Mouse (Mus musculus) stomach, postnatal 0 days (tissue): Measurements from ENCODE around the gene Dync1li2. TPM values are rescaled to one million over a fixed set of nuclear protein-coding genes. Genes with fewer than 3 reads are reported as not detected.

ENCODE experiments used
- ATAC-seq: fragments of 200-750 bp; cut with Nextera tagmentation; 2 replicates; pipeline ENCODE4 v1.8.0; 2017; ENCODE audit not compliant: low FRiP score, low TSS enrichment
- DNase-seq: peaks from one replicate; pipeline ENCODE4 v3.0.0-alpha.2; 2016; ENCODE audit warnings: low spot score
- H3K27ac ChIP-seq: fragments of 300-500 bp; sonication (generic); replicated peaks from 2 replicates; pipeline ENCODE4 v1.5.1; 2014; ENCODE audit warnings: mild to moderate bottlenecking, control low read depth
- H3K27me3 ChIP-seq: fragments of 300-500 bp; sonication (generic); 2 replicates; pipeline ENCODE4 v1.6.1; 2014; ENCODE audit warnings: low read length; ENCODE audit not compliant: control insufficient read depth, insufficient read depth
- H3K36me3 ChIP-seq: fragments of 300-500 bp; sonication (generic); 2 replicates; pipeline ENCODE4 v1.6.1; 2014; ENCODE audit warnings: low read length, mixed read lengths; ENCODE audit not compliant: control insufficient read depth, insufficient read depth
- H3K4me1 ChIP-seq: fragments of 300-500 bp; sonication (generic); replicated peaks from 2 replicates; pipeline ENCODE4 v1.6.1; 2014; ENCODE audit warnings: antibody characterized with exemption; ENCODE audit not compliant: control insufficient read depth, insufficient read depth
- H3K4me2 ChIP-seq: fragments of 300-500 bp; sonication (generic); replicated peaks from 2 replicates; pipeline ENCODE4 v1.6.1; 2014; ENCODE audit warnings: low read depth, mild to moderate bottlenecking, control low read depth, moderate library complexity
- H3K4me3 ChIP-seq: fragments of 300-500 bp; sonication (generic); 2 replicates; pipeline ENCODE4 v1.5.1; 2014; ENCODE audit warnings: low read depth, low read length, control low read depth
- H3K9ac ChIP-seq: fragments of 300-500 bp; sonication (generic); 2 replicates; pipeline ENCODE4 v1.6.1; 2014; ENCODE audit warnings: mild to moderate bottlenecking, low read length, control low read depth, mixed read lengths
- H3K9me3 ChIP-seq: fragments of 300-500 bp; sonication (generic); 2 replicates; pipeline ENCODE4 v1.6.1; 2016; ENCODE audit warnings: low read length; ENCODE audit not compliant: control insufficient read depth
- CTCF ChIP-seq: IDR thresholded peaks from 2 replicates; pipeline ENCODE4 v1.5.1; 2016; ENCODE audit warnings: antibody characterized with exemption, low read depth, mild to moderate bottlenecking, moderate library complexity
- EP300 ChIP-seq: optimal IDR thresholded peaks from 2 replicates; pipeline ENCODE3; 2016; ENCODE audit warnings: antibody characterized with exemption
- WGBS: fragments of 180-500 bp; shearing (Covaris S2); extraction: QIAGEN DNeasy Blood & Tissue Kit; methylation state at CpG from one replicate; pipeline ENCODE4 v1.1.7; 2014; 5-methylcytosine and 5-hydroxymethylcytosine counted together
- polyA plus RNA-seq: library from polyadenylated mRNA; unstranded; fragments of >200 nt; fragmentation: Nextera tagmentation; extraction: Ambion mirVana; gene quantifications from 2 replicates; pipeline ENCODE4 v1.2.1, GENCODE M21; 2015

Gene Dync1li2
- polyA plus RNA-seq, 1 experiment from 2014 or later: 33.0 TPM

- 70% methylated on average over 12 of the region's 12 CpGs for WGBS
- H3K27ac ChIP-seq: no peak overlapping the region; the same call in 1 of the 2 replicates
- no peak for DNase-seq
Measured at GRCm38 (mm10) chr8:104369591-104369990, 73.3 kb downstream of the Dync1li2 start.

More at GRCm38 (mm10) chr8:104369591-104369990, 73.3 kb downstream of the Dync1li2 start:
- H3K27me3 ChIP-seq: no peaks in the 10 kb centered on the region
- H3K4me3 ChIP-seq: no peak overlapping the region
- H3K9me3 ChIP-seq: no peaks in the 10 kb centered on the region
- no peaks in the 10 kb centered on the region for H3K36me3 ChIP-seq
- H3K4me2 ChIP-seq: no peak overlapping the region
- H3K9ac ChIP-seq: no peak overlapping the region
- TF ChIP-seq CTCF (no peak), EP300 (no peak)
- ATAC-seq: no peak
- H3K4me1 ChIP-seq: no peaks in the 10 kb centered on the region

Other genes starting within 250 kb of the Dync1li2 start
- gene Tk2, start 194.5 kb downstream of the Dync1li2 start, polyA plus RNA-seq: 11.0 and 13.4 TPM in 2 replicates
- gene Cklf, start 192.2 kb downstream of the Dync1li2 start, polyA plus RNA-seq: 24.1 and 25.3 TPM in 2 replicates
- not detected in 2 replicates for gene Cmtm2a, start 149.9 kb downstream of the Dync1li2 start, polyA plus RNA-seq
- gene Gm45711, start 133.0 kb downstream of the Dync1li2 start, polyA plus RNA-seq: not detected in 2 replicates
- gene Cmtm1, start 132.9 kb downstream of the Dync1li2 start, polyA plus RNA-seq: not detected in 2 replicates
- not detected in 2 replicates for gene Gm11020, start 121.5 kb downstream of the Dync1li2 start, polyA plus RNA-seq
- gene Cmtm2b, start 120.8 kb downstream of the Dync1li2 start, polyA plus RNA-seq: not detected in 2 replicates
- 48.4 and 52.1 TPM in 2 replicates for gene Cmtm3, start 103.6 kb downstream of the Dync1li2 start, polyA plus RNA-seq
- gene Cmtm4, start 47.2 kb downstream of the Dync1li2 start, polyA plus RNA-seq: 4.6 and 4.8 TPM in 2 replicates
- 0.18 and 0.33 TPM in 2 replicates for gene Terb1, start 66.9 kb upstream of the Dync1li2 start, polyA plus RNA-seq
- gene Nae1, start 91.6 kb upstream of the Dync1li2 start, polyA plus RNA-seq: 59.2 and 64.1 TPM in 2 replicates
- gene Car7, start 91.6 kb upstream of the Dync1li2 start, polyA plus RNA-seq: 1.2 and 1.3 TPM in 2 replicates
- 5.5 and 6.2 TPM in 2 replicates for gene Pdp2, start 148.4 kb upstream of the Dync1li2 start, polyA plus RNA-seq
- 0.30 TPM in 2 replicates for gene Cdh16, start 181.3 kb upstream of the Dync1li2 start, polyA plus RNA-seq
- gene Rrad, start 188.3 kb upstream of the Dync1li2 start, polyA plus RNA-seq: 10.3 and 12.8 TPM in 2 replicates
- 71.2 and 76.1 TPM in 2 replicates for gene Ciao2b, start 198.9 kb upstream of the Dync1li2 start, polyA plus RNA-seq